Mouse (Mus musculus) embryonic fibroblast, embryonic 13.5 days (primary cell): ENCODE measurements around the gene H2afz.

Experiments
- CTCF ChIP-seq: IDR thresholded peaks from 2 replicates; pipeline ENCODE4 v1.5.1; 2011; ENCODE audit warnings: mild to moderate bottlenecking, control low read depth, low read length, moderate library complexity, borderline replicate concordance; ENCODE audit not compliant: insufficient read depth
- POLR2A ChIP-seq: IDR thresholded peaks from 2 replicates; pipeline ENCODE4 v1.6.1; 2011; ENCODE audit warnings: low read depth, mild to moderate bottlenecking, control low read depth, low read length, moderate library complexity

DNA sequence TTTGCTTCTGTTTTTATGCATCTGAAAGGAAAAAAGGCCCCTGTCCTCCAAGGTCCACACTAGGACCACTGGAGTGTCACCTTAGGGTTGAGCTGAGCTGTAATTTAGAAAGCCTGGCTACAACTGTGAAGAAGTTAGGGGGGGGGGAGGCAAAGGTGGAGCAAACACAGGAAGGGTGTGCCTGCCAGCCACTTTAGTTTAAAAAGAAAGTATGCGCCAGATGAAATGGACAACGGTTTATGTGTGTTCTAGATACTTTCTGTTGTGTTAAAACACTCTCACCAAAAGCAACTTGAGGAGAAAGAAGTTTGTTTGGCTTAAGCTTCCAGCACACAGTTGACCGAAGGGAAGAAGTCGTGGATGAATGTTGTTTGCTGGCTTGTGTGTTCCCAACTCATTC lies 30.6 kb upstream of the H2afz start:
- TF ChIP-seq CTCF: no peak
- no peak for TF ChIP-seq POLR2A
